Mouse (Mus musculus): Measurements from ENCODE around the gene Tmem121b. TPM values are rescaled to one million over a fixed set of nuclear protein-coding genes. Genes with fewer than 3 reads are reported as not detected.
A peak's percentile ranks its signal among the peaks of the same experiment; 100 is the strongest.

Gene Tmem121b
- total and polyA plus RNA-seq, 3 experiments = 0.18 TPM; not detected in 2

DNA sequence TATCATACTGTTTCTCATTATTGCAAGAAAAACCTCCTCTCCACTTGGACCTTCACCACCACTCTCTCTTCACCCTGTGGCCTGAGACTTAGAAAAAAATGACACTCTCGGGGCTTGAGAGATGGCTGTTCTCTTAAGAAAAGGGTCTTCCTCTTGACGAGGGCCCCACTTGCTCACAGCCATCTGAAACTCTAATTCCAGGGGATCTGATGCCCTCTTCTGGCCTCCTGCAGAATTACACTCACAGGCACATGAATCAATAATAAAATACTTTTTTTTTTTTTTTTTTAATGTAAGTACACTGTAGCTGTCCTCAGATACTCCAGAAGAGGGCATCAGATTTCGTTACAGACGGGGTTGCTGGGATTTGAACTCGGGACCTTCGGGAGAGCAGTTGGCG, 36.5 kb downstream of the Tmem121b start:
- peak; percentile 74 for DNase-seq (ENCODE audit: low read depth, low spot score)
- Histone ChIP-seq H3K27me3 (ENCODE audit: control insufficient read depth in 1 of 2, insufficient read depth in 2 of 2, low read length in 2 of 2) (no peaks in the 10 kb centered on the region), H3K9ac (ENCODE audit: control insufficient read depth, low read depth, low read length, poor library complexity, severe bottlenecking) (no peak overlapping the region), H3K4me3 (ENCODE audit: control insufficient read depth in 1 of 2, insufficient read depth in 1 of 2, low read depth in 2 of 2, low read length in 2 of 2) (no peak overlapping the region), H3K27ac (ENCODE audit: control insufficient read depth, low read depth, low read length) (no peak overlapping the region), H3K4me1 (ENCODE audit: control insufficient read depth in 1 of 2, insufficient read depth in 2 of 2, low read length in 2 of 2) (peaks cover 3 to 20% of the 10 kb centered on the region in 2 experiments; a peak in 3 of 4 replicates), H3K79me2 (ENCODE audit: control insufficient read depth, insufficient read depth, low read length, poor library complexity) (no peaks in the 10 kb centered on the region), H3K36me3 (ENCODE audit: control insufficient read depth in 1 of 2, insufficient read depth in 2 of 2, low read length in 2 of 2) (peaks cover 0 to 19% of the 10 kb centered on the region in 2 experiments; a peak in 2 of 4 replicates), H3K9me3 (replicated peaks; ENCODE audit: insufficient read depth, low read length) (no peaks in the 10 kb centered on the region)
- TF ChIP-seq POLR2A (IDR thresholded peaks at IDR 0.05; ENCODE audit: control insufficient read depth in 1 of 2, insufficient read depth in 1 of 2, low read depth in 1 of 2, low read length in 2 of 2, poor library complexity in 1 of 2) (no peak), KAT2A (conservative IDR thresholded peaks at IDR 0.05; ENCODE audit: low read depth, low read length) (no peak), SMC3 (IDR thresholded peaks at IDR 0.05; ENCODE audit: low read depth, low read length) (peak; percentile 44), RAD21 (IDR thresholded peaks at IDR 0.05; ENCODE audit: low read depth, low read length) (peak; percentile 57), MYB (IDR thresholded peaks at IDR 0.05; ENCODE audit: low read depth, low read length) (no peak), POLR2AphosphoS5 (IDR thresholded peaks at IDR 0.05; ENCODE audit: borderline replicate concordance, low read depth, low read length) (no peak), UBTF (IDR thresholded peaks at IDR 0.05; ENCODE audit: borderline replicate concordance, insufficient read depth, low read depth, low read length) (no peak), MAFK (IDR thresholded peaks at IDR 0.05; ENCODE audit: borderline replicate concordance, low read depth, low read length) (no peak), MAZ (IDR thresholded peaks at IDR 0.05; ENCODE audit: low read depth, low read length) (no peak), CHD1 (IDR thresholded peaks at IDR 0.05; ENCODE audit: low read depth, low read length) (no peak), ELF1 (IDR thresholded peaks at IDR 0.05; ENCODE audit: low read depth, low read length) (no peak), MYC (IDR thresholded peaks at IDR 0.05; ENCODE audit: low read depth, low read length) (no peak), GABPA (IDR thresholded peaks at IDR 0.05; ENCODE audit: low read depth, low read length) (no peak), ZC3H11A (IDR thresholded peaks at IDR 0.05; ENCODE audit: low read depth, low read length) (peak; percentile 54), ZMIZ1 (IDR thresholded peaks at IDR 0.05; ENCODE audit: low read depth, low read length) (no peak), MXI1 (IDR thresholded peaks at IDR 0.05; ENCODE audit: low read depth, low read length) (no peak), NELFE (IDR thresholded peaks at IDR 0.05; ENCODE audit: low read depth, low read length) (no peak), BHLHE40 (IDR thresholded peaks at IDR 0.05; ENCODE audit: borderline replicate concordance, low read depth, low read length) (no peak), MAX (IDR thresholded peaks at IDR 0.05; ENCODE audit: low read length) (no peak), TBP (IDR thresholded peaks at IDR 0.05; ENCODE audit: low read depth, low read length) (0 out of 2 replicates have a peak, but pooled peaks have one; percentile 21), TAL1 (IDR thresholded peaks at IDR 0.05; ENCODE audit: low read length) (no peak), TCF12 (IDR thresholded peaks at IDR 0.05; ENCODE audit: low read depth, low read length) (no peak), USF2 (IDR thresholded peaks at IDR 0.05; ENCODE audit: borderline replicate concordance in 1 of 2, insufficient read depth in 1 of 2, low read depth in 1 of 2, low read length in 2 of 2) (no peak), ETS1 (IDR thresholded peaks at IDR 0.05; ENCODE audit: low read depth, low read length) (no peak), ZNF384 (IDR thresholded peaks at IDR 0.05; ENCODE audit: low read depth, low read length) (peak; percentile 95), CHD2 (IDR thresholded peaks at IDR 0.05; ENCODE audit: low read length) (no peak), JUND (IDR thresholded peaks at IDR 0.05; ENCODE audit: low read depth, low read length) (no peak), NRF1 (IDR thresholded peaks at IDR 0.05; ENCODE audit: insufficient read depth, low read depth, low read length, poor library complexity, severe bottlenecking) (no peak), E2F4 (IDR thresholded peaks at IDR 0.05; ENCODE audit: borderline replicate concordance, low read depth, low read length) (no peak), MEF2A (IDR thresholded peaks at IDR 0.05; ENCODE audit: extremely low read depth, insufficient replicate concordance, low read depth, low read length, poor library complexity, severe bottlenecking) (no peak), CTCF (IDR thresholded peaks at IDR 0.05 in 2 of 3, conservative IDR thresholded peaks at IDR 0.05 in 1 of 3; ENCODE audit: control insufficient read depth in 1 of 3, insufficient read depth in 1 of 3, low read depth in 2 of 3, low read length in 3 of 3, poor library complexity in 1 of 3, severe bottlenecking in 1 of 3) (peak; percentile 48 to 62 (median 59))
